Mouse (Mus musculus) adrenal gland, adult 8-10 months (tissue): ENCODE results near the gene Gabbr2. TPM values are rescaled to one million over a fixed set of nuclear protein-coding genes. Genes with fewer than 3 reads are reported as not detected.

Experiments used
- DNase-seq: peaks from one replicate; pipeline ENCODE4 v3.0.0; 2022
- total RNA-seq, 4 experiments: library from RNA; stranded (reverse); gene quantifications; 2 replicates each; pipeline ENCODE4 v1.2.4; 2022

Gabbr2 gene
- total RNA-seq, 4 experiments from 2014 or later, result 0.31 to 0.52 (median 0.39) TPM

GRCm38 (mm10) chr4:46862677-46863076 is 129.0 kb downstream of the Gabbr2 start:
- DNase-seq, result no peak

DNA sequence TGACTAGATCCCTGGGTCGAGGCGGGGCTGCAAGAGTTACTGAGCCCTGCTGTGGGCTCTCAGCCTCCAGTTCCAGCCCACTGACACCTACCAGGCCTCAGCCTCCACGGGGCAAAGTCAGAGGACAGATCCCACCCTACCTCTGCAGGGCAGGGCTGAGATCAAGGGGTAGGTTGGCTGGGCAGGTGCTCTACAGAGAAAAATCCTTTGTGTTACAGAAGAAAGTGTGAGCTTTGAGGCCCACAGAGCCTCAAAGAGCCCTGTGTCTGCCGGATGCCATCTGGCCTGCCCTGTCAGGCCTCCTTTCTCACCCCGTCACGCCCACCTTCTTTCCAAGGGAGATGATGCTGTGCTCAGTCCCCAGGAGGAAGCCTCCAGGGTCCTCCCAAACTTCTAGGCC is 131.1 kb downstream of the Gabbr2 start:
- no peak for DNase-seq

GRCm38 (mm10) chr4:46858899-46859298 is 132.8 kb downstream of the Gabbr2 start:
- peak; percentile 5 for DNase-seq

- DNase-seq, result no peak
Observed at GRCm38 (mm10) chr4:46856145-46856544, 135.5 kb downstream of the Gabbr2 start.

DNA sequence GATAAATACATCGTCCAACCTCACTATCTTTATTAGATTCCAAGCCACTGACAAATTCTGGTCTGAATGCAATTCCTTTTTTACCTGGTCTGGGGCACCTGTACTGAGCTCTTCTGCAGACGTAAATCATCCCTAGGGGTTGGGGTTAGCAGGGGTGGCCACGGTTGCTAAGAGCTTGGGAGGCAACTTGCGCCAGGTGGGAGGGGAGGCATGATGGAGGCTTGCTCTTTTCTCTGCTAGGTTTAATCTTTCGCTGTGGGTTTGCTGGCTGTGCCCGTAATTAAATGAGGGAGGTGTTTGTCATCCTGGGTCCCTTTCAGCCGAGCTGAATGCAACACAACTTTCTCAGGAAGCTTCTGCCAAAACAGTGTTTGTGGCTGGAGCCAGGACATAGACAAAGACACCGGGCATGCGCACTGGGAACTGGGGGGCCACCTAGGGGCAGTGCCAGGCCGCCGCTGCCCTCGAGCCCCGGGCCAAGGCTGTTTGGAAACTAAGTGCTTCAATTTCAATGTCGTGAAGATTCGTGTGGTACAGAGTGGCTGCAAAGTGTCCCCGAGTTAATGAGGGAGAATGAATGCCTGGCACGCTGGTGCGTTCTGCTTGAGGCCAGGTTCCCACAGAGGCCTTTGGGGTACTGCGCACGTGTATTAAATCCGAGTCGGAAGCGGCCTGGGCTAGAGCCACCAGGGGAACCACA is 136.8 kb downstream of the Gabbr2 start:
- no peak for DNase-seq

GRCm38 (mm10) chr4:46853852-46854460 is 137.7 kb downstream of the Gabbr2 start:
- DNase-seq, result no peak

DNA sequence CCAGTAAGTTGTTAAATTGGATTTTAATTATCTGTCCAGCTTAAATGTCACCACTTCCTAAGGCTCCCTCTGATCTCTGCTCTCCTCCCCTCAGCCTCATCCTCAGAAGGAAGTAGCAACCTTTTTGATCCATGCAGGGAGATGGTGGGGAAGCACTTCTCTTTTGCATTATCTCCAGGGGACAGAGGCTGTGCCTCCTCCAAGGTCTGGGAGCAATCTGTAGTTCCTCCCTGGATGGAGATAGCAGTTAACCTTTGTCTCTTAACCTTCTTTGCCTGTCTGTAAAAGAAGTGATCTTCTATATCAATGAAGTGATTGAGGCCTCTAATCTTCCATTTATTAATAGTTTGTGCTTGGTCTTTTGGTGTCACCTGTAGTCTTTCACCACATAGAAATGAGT is 143.9 kb downstream of the Gabbr2 start:
- DNase-seq, result no peak

DNA sequence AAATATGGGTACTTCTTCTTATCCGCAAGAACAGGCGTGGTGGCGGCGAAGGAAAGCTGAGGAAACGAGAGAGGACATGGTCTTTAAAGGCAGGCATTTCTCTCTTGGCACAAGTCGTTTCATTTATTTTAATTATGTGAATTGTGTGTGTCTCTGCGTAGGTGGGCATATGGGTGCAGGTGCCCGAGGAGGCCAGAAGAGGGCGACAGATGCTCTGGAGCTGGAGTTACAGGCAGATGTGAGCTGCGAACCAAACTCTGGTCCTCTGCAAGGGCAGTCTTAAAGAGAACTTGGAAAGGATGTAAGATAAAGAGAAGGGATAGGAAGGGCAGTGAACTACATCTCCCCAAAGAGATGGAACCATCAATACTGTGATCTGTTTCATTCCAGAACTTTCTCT is 145.3 kb downstream of the Gabbr2 start:
- DNase-seq, result no peak

DNA sequence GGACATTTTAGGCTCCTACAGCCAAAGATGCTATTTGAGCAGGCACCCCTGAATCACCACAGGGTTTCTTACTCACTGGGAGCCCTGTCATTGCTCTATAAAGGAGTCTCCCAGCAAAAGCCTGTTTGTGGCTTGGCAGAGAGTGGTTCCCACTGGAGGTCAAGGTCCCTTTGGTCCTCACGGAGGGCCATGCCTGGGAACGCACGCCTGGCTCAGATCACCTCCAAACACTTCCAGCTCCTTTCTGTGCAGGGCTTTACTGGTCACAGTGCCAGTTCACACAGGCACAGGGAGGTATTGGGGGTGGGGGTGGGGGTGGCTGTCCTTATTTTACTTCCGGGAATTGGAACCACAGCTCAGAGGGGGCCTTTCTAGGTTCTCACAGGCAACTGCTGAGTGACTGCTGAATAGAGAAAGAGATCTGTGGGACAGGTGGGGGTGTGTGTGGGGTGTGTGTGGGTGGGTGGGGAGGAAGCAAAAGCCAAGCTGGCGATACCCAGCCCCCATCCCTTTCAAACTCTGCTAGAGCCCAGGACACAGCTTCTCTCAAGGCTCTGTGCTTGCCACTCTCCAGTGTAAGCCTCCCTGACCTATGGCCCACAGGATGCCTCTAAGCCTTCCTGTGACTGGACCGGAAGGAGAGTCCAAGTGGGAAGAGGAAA is 146.6 kb downstream of the Gabbr2 start:
- peak; percentile 10 for DNase-seq

DNA sequence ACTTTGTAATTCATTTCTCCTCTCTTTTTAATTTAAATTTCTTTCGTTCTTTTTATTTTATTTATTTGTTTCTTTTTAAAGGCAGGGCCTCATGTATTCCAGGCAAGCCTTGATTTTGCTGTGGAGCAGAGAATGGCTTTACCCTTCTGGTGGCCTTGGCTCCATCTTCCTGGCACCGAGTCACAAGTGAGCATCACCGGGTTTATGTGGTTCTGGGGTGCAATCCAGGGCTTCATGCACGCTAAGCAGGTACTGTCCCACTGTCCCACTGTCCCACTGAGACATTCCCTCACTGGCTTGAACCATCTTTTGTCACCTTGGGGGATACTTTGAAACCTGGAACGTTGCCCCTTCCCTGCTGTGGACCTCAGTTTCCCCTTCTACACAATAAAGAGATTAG is 147.1 kb downstream of the Gabbr2 start:
- no peak for DNase-seq

DNA sequence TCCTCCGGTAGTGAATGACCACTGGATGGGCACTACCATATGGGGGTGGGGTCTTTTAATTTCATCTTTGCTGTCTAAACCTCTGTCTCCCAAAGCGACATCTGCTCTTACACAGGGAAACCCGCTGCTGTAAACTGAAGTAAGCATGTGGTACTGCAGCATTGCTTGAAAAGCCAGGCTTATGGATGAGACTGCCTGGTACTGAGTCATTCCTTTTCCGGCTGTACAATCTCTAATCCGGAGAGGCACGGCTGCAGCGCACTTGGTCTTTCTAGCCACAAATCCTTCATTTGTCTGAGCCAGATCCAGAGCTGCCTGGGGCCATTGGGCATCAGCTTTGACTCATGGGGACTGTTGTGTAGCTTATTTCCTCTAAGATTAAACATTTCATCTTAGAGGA is 149.1 kb downstream of the Gabbr2 start:
- DNase-seq, result no peak

DNA sequence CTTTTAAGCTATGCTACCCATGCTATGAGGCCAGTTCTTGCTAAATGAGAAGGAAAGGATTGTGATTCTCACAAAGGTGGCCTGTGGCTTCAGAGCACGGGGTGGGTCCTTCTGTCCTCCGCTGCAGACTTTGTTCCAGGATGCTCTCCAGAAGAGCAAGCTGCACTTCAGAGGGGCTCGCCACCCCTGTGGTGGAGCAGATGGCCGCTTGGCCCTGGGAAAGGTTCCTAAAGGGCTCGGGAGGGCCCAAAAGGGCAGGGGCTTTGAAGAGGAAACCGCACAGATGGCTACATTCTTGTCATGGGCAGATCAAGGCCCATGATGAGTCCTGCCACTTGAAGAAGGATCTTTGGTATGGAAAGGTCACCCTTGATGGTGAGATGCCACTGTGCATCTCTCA is 151.5 kb downstream of the Gabbr2 start:
- no peak for DNase-seq

- DNase-seq, result no peak
Observed at GRCm38 (mm10) chr4:46837362-46837761, 154.3 kb downstream of the Gabbr2 start.

- DNase-seq, result no peak
Observed at GRCm38 (mm10) chr4:46836065-46836464, 155.6 kb downstream of the Gabbr2 start.

- no peak for DNase-seq
Observed at GRCm38 (mm10) chr4:46835064-46835463, 156.6 kb downstream of the Gabbr2 start.

DNA sequence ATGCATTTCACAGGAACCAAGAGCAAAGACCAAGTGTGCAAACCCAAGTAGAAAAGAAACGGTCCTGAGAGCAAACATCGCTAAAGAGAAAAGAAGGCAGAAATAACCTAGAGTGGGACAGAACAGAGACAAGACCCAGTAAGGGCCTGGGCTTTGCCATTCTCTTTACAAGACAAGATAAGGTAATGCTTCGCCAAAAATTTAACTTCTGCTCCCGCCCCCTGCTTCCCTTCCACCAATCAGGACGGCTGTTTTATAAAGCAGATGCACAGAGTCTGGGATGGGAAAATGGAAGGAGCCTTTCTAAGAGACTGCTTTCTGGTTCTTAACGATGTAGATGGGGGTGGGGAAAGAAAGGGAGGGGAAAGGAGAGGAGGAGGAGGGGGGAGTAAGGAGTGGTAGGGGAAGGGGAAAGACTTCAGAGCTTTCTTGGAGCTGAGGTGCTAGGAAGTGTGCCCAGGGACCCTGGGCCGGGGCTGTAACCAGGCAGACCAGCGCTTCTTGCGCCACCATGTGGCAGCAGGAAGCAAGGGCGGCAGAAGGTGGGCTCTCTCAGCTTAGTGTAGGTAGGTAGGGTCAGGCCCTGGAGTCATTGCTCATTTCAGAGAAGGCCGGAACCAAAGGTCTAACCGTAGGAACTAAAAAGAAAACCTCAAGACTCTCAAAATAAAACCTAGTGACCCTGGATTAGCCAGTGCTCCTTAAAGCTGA is 158.7 kb downstream of the Gabbr2 start:
- no peak for DNase-seq

DNA sequence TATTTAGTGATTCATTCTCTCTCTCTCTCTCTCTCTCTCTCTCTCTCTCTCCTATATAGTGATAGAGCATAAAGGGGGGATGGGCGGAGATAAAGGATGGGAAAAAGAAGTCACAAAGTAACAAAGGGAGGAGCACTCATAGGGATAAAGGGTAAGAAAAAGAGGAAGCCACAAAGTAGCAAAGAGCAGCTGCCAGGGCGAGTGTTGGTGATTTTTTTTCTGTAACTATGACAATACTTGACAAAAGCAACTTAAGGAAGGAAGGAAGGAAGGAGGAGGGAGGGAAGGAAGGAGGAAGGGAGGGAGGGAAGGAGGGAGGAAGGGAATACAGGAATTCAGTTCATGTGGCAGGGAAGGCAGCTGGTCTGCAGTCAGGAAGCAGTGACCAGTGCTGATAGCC is 162.0 kb downstream of the Gabbr2 start:
- no peak for DNase-seq

DNA sequence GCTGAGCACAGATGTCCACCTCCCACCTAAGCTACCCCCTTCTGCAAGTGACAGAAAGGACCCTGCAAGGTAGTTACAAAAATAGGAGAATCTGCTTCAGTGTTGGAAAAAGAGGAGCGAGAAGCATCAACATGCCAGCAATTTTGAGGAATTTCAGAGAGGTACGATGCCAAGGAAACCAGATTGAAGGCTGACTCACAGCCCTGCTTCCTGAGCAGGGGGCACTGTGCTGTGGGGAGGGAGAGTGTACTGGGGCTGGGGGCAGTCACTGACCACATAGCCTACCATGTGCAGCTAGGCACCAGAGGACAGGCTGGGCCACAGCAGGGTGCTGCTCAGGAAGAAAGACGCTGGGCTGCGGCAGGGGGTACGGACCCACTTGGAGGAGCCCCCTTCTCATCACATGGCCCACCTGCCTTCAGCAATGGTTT is 163.5 kb downstream of the Gabbr2 start:
- no peak for DNase-seq

DNA sequence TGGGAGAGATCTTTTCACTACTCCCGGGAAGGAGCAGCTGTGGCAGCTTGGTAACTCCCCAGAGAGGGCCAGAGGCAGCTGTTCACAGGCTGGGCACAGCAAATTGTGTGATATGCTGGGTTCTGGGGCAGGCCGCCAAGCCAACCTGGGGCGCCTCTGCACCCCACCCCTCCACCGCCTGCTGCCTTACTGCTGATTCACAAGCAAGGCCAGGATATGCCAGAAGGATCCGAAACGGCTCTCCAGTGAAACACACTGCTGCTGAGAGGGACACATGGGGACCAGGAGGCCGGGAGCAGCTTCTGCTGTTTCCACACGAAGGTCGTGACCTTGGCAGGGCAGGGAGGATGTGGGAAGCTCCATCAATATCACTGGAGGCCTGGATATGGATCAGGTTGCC is 164.2 kb downstream of the Gabbr2 start:
- DNase-seq, result no peak

DNA sequence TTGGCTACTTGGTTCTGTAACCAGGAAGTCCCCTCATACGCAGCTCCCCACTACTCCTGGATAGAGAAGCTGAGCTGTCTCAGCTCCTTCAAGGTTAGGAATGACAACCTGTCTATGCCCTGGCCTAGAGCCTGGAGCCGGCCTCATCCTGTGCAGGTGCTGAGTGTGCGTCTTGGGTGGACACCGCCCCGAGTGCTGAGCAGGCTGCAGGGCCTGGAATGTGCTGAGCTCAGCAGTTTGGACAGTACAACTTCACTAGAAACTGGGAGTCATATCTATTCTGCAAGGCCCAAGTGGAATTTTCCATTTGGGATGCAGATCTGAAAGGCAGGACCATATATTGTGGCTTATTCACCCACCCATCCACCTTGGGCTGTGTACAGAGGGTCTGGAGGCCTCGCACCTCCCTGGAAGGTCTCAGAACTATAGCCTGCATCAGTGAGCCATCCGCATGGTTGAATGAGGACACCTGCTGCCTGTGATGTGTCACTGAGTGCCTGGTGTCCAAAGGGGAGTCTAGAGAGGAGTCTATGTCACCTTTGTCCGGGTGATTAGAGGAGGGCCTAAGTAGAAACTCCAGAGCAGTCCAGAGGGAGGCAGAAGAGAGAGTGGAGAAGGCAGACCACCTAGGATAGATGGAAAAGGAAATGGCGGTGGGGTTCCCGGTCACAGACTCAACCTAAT is 165.7 kb downstream of the Gabbr2 start:
- DNase-seq, result no peak

- no peak for DNase-seq
Observed at GRCm38 (mm10) chr4:46823738-46824137, 167.9 kb downstream of the Gabbr2 start.

DNA sequence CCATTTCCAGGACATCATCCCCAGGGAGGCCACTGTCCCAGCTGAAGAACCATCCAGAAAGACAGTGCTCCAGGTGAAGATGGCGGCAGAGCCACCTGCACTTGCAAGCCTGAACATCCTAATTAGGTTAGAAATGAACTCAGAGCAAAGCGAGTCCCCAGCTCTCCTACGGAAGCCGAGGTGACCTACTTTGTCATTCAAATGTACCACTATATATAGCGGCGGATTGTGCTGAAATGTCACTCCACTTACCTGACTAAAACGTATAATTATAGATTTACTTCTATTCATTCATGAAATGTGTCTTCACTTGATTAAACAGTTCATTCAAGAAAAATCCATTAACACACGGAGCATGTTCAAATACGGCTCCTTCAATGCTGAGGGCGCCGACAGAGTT is 170.0 kb downstream of the Gabbr2 start:
- DNase-seq, result no peak

GRCm38 (mm10) chr4:46814954-46815353 is 176.7 kb downstream of the Gabbr2 start:
- DNase-seq, result peak; percentile 18
